Mouse (Mus musculus) gonadal fat pad, adult 2 months (tissue): Measurements from ENCODE around the gene Actl6a. TPM values are rescaled to one million over a fixed set of nuclear protein-coding genes. Genes with fewer than 3 reads are reported as not detected.
"Not testable (repeated sequence)": the region's sequence is repeated elsewhere in the genome, so short reads cannot be mapped to it uniquely, and the experiment has no call there.

Experiments
- DNase-seq: peaks from one replicate; pipeline ENCODE4 v3.0.0-alpha.2; 2012; ENCODE audit warnings: low read depth
- polyA plus RNA-seq: library from polyadenylated mRNA; depleted of rRNA; stranded (reverse); fragments of >200 nt; gene quantifications from 2 replicates; pipeline ENCODE4 v1.2.3, GENCODE M21; 2012; rRNA removed

Gene Actl6a
- 24.3 and 25.5 TPM in 2 replicates for polyA plus RNA-seq

GRCm38 (mm10) chr3:32705647-32706348 is at the start of gene Actl6a:
Gene Actl6a (plus strand): TSS chr3:32706298.
- not testable (repeated sequence) for DNase-seq

- no peak for DNase-seq
Observed at GRCm38 (mm10) chr3:32656398-32656994, 49.6 kb upstream of the Actl6a start.

DNA sequence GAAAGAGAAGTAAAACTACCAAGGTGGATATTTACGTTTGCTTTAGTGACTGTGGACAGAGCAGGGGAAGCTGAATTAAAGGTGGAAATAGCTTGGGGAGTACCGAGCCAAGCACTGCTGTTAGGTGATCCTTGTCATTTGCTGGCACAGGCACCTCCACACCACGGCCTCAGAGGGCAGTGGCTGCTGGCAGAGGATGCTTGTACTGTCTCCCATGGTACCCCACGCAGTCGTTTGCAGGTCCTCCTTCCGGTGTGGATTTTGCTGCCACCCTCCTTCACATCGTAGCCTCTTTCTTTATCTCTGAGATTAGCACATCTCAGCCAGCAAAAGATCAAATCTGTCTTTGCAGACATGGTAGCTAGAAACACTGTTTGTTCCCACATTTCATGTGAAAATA is 47.7 kb upstream of the Actl6a start:
- DNase-seq = no peak

DNA sequence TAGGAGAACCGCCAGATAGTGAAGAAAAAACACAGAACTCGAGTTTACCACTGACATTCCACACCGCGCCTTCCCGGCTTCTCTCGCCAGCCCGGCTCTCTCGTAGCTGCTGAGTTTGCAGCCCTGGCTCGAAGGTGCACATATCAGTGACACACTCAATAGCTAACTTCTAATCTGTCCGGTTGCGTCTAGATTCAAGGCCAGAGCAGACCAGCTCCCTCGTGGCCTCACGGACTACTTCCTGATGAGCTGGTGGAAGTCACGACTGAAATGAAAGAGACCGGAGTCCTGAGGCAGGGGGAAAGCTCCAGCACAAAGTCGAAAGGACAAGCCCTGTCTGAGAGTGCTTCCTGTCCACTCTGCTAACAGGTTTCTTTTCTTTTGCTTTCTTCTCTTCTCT is 47.3 kb upstream of the Actl6a start:
- no peak for DNase-seq

GRCm38 (mm10) chr3:32659506-32659905 is 46.6 kb upstream of the Actl6a start:
- DNase-seq = no peak

GRCm38 (mm10) chr3:32660276-32660675 is 45.8 kb upstream of the Actl6a start:
- DNase-seq = no peak

DNA sequence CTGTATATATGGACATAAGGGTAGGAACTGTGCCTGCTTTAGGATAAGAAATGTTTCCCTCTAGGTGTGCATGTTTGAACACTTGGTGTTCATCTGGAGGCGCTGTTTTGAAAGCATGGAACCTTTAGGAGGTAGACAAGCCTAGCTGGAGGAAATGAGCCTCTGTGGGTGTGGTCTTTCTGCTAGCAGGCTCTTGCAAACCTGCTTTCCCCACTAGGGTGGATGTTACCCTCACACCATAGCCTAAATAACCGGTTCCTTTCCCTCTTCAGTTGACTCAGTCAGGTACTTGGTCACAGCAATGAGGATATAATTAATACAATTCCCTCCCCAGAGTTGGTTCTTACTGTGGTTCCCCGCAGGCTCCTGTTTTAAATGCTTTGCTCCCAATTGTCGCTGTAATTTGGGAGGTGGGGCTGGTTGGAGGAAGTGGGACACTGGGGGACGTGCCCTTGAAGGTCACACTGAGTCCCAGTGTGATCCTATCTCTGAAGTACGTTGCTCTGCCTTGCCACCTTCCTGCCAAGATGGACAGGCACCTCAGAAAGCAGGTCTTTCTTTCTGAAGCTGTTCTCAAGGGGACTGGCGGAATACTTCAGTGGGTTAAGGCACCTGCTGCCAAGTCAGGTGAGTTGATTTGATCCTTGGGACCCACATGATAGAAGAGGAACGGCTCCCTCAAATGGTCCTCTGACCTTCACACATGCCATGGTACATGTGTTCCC is 45.1 kb upstream of the Actl6a start:
- DNase-seq = no peak

GRCm38 (mm10) chr3:32661556-32661930 is 44.6 kb upstream of the Actl6a start:
- no peak for DNase-seq

DNA sequence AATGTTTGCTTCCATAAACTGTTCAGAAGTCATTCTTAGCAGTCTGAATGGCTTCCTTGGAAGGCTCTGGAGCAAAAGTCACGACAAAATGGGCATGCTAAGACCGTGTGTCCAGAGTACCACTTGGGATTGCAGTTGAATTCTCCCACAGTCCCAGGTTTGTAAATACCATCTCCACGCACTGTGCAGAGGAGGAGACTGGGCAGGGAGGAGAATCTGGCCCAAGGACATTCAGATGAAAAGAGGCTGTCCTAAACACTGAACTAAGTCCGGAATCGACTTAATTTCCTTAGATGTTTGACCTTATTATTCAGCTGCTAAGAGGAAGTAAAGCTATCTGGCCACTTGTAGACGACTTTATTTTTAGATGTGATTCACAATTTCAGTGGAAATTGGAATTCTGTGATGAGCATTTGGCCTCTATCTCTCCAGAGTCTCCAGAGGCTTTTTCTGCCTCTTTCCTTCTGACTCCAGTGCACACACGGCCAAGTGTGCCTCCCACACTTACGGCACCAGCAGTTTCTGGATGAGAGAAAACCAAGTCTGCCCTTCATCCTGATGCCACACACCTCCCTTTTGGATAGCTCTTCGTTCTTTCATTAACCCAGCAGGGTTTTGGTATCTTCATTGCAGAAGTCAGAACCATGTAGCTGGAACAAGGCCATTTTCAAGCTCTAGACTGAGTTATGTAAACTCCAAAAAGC is 37.7 kb upstream of the Actl6a start:
- DNase-seq = no peak

DNA sequence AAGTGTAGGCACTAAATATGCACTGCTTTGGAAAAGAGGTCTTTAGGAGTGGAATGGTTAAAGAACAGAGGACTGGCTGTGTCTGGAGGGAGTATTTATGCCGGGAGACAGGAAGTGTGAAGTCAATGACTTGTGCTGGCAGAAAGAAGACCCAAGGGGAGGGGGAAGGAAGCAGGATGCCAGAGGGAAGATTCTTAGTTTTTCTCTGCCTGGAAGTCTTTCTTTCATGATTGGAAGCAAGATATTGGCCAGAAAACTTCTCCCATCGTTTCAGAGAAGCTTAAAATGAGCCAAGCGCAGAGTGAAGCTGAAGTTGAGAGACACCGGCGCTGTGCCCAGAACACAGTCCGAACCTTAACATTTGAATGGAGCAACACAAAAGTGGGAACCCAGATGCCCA is 36.9 kb upstream of the Actl6a start:
- no peak for DNase-seq

- DNase-seq = no peak
Observed at GRCm38 (mm10) chr3:32670196-32670595, 35.9 kb upstream of the Actl6a start.

DNA sequence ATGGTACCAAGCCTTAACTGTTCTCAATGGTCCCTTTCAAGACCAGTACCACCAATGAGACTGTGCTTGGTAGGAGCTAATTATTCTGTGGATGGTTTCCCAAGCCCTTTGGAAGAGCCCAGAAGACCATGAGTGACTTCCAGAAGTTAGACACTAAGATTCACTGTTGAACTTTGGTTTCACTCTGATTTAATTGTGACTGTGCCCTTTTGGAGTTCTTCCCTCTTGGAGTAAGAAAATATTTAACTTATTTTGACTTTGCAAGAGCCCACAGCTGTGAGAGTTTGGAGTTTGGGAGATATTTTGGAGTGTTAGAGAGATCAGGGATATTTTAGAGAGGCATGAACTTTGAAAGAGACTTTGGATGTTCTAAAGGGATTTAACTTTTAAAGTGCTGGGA is 32.9 kb upstream of the Actl6a start:
- no peak for DNase-seq

GRCm38 (mm10) chr3:32676393-32676792 is 29.7 kb upstream of the Actl6a start:
- no peak for DNase-seq

GRCm38 (mm10) chr3:32682910-32683531 is 23.1 kb upstream of the Actl6a start:
- DNase-seq = no peak

DNA sequence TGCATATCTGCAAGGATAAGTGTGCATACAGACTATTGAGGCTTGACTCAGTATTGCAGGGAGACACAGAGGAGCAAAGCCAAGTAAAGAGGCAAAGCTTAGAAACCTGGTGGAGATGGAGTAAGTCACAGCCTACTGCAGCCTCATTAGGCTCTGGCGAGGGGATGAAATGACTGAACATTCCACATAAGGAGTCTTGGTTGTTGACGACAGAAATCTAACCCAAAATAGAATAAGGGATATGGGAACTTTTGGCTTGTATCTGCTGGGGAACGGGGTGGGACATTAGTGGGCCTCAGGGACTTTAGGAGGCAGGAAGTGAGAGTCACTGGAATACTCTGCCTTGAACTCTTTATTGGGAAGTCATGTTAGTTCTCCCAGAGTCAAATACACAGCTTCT is 21.5 kb upstream of the Actl6a start:
- no peak for DNase-seq

DNA sequence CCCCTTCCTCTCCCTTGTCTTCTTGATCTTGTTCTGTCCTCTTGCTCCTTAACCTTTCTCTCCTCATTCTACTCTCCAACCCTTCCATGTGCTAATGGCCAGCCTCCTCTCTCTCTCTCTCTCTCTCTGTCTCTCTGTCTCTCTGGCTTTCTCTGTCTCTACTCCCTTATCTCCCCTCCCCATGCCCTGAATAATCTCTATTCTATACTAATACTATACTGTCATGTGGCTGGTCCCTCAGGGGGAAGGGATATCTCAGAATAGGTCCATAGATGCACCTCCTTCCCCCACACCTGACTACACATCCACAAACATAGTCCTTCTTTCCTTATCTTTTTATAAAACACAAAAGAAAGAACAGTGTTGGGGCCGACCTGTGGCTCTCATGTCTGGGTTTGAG is 19.6 kb upstream of the Actl6a start:
- no peak for DNase-seq

- no peak for DNase-seq
Observed at GRCm38 (mm10) chr3:32687156-32687555, 18.9 kb upstream of the Actl6a start.

GRCm38 (mm10) chr3:32689567-32689999 is 16.5 kb upstream of the Actl6a start:
- DNase-seq = no peak

- no peak for DNase-seq
Observed at GRCm38 (mm10) chr3:32690008-32690407, 16.1 kb upstream of the Actl6a start.

GRCm38 (mm10) chr3:32690901-32691300 is 15.2 kb upstream of the Actl6a start:
- no peak for DNase-seq

GRCm38 (mm10) chr3:32691841-32692240 is 14.3 kb upstream of the Actl6a start:
- no peak for DNase-seq

- DNase-seq = peak; percentile 42
Observed at GRCm38 (mm10) chr3:32694211-32694610, 11.9 kb upstream of the Actl6a start.
